Mouse (Mus musculus) left cerebral cortex, postnatal 36 days (tissue): ENCODE measurements around the gene Kif17. TPM values are rescaled to one million over a fixed set of nuclear protein-coding genes. Genes with fewer than 3 reads are reported as not detected.

ENCODE experiments used
- DNase-seq, 2 experiments: peaks; one replicate each; pipeline ENCODE4 v3.0.0; 2021 to 2022; ENCODE audit warnings: low spot score in 2 of 2, mixed read lengths in 1 of 2
- intact Hi-C: fragments of 180-260 bp; cut with DNase I; formaldehyde crosslinking; loops from one replicate; pipeline ENCODE4 v1.15.1; 2025
- total RNA-seq, 2 experiments: library from RNA; stranded (reverse); gene quantifications; 2 replicates each; pipeline ENCODE4 v1.2.3; 2021

The Kif17 gene
- total RNA-seq, 2 experiments from 2014 or later, result 24.5 to 29.4 TPM

DNA sequence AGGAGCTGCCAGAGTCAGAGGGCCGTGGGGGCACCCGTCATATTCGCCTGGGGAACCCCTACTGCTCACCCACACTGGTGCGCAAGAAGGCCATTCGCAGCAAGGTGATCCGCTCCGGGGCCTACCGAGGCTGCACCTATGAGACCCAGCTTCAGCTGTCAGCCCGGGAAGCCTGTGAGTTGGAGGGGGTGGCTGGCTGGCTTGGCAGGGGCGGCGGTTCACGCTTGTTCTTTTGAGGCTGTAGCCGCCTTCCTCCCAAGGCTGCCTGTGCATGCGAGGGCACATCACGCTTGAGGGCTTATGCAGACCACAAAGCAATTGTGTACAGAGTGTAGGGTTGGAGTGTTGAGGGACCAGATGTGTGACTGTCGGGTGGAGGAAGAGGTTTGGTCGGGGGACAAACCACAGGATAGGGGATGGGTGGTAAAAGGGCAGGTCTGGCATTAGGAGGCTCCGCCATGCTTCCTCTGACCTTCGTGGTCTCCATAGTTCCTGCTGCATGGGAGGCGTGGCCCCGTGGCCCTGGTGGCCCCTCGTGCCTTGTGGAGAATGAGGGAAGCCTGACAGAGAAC lies 7.0 kb downstream of the Kif17 start:
- intact Hi-C loops, result no loop called here
- DNase-seq, result no peak

DNA sequence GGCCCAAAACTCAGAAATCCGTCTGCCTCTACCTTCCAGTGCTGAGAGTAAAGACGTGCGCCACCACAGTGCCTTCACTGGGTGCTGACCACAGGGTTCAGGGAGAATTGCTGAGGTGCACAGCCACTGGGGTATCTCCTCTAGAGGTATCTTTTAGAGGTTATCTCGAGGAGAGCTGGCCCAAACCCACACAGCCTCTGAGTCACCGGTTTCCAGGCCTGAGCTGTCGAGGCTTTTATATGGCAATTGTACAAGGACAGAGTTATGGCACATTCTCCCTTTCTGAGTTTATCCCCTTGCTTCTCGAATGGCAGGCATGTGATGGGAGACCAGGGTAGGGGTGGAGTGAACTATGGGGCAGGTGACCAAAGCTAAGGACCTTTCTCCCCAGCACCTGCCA lies 8.4 kb downstream of the Kif17 start:
- intact Hi-C loops, result no loop called here
- no peak for DNase-seq

DNA sequence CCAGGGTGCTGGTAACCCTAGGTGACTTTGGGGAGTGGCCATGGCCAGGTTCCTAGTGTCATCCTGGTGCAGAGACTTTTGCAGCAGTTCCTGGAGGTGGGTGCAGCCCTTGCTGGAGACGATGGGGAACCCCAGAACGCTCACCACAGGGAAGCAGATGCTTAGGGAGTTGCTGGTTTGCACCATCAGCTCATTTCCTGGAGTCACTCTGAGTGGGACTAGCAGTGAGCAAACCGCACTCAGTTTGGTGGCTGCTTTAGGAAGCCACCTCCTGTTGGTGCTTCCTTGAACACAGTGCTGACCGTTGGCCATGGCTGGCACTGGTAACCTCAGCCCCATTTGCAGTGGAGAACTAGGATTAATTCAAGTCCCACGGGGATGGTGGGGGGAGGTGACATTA lies 9.2 kb downstream of the Kif17 start:
- DNase-seq, result no peak
- intact Hi-C loops, result no loop called here

DNA sequence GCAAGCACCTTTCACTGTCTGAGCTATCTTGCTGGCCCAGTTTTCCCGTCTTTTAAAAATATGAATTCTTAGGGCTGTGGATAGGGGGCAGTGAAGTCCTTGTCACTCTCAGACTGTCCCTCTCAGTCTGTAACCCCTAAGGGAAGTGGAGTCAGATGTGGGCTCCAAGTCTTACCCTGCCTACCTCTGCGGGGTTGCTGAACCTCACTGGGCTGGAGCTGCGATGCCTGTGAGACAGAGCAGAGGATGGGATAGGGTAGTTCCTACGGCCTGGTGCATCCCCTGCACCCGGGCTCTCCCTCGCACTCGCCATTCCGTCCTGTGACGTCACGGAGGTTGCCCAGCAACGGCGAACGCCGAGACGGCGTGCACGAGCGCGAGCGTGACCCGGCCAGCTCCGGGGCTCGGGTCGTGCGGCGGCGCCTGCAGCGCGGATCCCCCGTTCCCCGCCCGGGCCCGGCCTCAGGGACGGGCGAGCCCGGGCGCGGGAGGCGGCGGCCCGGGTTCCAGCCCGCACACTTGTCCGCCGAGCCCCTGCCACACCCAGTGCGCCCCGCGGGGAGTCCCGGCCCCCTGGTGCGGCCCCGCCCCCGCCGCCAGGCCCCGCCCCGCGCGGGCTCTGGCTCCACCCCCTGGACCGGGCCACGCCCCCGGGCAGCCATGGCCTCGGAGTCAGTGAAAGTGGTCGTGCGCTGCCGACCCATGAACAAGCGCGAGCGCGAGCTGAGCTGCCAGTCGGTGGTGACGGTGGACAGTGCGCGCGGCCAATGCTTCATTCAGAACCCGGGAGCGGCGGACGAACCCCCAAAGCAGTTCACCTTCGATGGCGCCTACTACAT lies 11.8 kb downstream of the Kif17 start:
- DNase-seq, result peak; percentile 93 to 95
- intact Hi-C loops, result no loop called here

DNA sequence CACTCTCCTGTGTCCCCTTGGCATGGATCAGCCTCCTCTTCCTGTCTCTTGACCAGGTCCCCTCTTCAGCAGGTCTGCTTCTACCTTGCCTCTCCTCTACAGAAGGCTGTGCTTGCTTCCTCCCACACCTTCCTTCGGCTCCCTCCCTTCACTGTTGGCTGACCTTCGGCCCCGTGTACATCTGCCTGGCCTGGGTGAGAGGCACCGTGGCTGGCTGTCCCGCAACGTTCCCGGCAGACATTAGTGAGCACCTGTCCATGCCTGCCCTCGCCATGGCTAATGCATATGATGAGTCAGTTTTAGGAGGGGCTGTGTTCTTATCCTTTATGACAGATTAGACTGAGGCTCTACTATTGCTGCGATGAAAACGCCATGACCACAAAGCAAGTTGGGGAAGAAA lies 17.6 kb downstream of the Kif17 start:
- DNase-seq, result no peak
- intact Hi-C loops, result no loop called here

DNA sequence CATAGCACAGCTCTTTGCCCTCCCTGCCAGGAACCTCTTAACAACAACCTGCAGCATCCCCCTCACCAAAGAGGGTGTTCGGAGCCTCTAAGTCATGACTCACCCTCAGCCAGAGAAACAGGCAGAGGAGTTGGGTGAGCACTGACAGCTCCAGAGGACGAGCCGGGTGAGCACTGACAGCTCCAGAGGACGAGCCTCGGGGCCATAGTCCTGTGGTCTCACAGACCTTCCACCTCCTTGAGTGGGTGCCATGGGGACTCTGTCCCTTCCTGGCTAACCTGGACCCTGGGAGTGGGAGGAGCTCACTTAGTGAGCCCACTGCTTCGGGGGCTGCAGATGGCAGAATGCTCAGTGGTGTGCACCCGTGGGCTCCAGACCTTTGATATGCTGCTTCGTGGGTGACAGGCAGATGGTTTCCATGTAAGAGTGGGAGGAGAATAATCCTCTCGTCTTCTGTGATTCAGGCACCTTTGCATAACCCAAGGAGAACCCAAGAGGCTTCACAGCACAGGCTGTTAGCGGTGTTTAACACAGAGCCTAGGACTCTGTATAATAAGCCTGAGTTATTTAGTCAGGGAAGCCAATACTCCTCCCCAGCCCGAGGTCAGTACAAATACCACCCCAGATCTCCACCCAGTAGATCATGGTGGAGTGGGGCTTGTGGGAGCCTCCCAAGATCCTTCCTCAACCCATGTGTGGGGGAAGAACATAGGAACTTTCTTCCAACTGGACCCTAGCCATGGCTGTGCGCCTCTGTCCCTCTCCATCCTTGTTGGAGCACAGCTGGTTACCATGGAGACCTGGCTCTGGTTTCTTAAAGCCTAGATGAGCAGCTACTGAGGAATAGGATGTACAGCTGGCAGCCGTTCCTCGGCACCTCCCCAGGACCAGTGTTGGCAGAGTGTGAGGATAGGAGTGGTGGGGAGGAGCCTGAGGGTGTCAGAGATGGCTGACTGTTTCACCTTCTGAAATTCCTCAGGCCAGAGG lies 22.1 kb downstream of the Kif17 start:
- intact Hi-C loops, result no loop called here
- peak; percentile 61 to 72 for DNase-seq

DNA sequence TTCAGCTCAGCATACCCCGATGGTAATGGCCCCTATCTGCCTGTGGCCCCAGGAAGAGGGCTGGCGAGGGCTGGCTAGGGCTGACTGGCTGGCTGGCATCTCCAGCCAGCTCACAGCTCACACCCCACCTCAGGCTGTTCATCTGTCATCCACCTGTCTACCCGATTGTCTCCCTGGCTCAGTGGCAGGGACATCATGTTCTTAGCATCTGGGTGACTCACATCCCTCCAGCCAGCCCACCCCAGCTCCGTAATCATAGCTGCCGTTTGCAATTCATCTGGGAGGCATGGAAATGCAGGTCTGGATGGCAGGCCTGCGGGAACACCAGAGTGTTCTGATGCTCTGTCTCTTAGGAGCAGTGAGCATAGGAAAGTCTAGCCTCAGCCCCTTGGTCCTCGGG lies 28.1 kb downstream of the Kif17 start:
- intact Hi-C loops, result no loop called here
- DNase-seq, result peak; percentile 34 to 56

DNA sequence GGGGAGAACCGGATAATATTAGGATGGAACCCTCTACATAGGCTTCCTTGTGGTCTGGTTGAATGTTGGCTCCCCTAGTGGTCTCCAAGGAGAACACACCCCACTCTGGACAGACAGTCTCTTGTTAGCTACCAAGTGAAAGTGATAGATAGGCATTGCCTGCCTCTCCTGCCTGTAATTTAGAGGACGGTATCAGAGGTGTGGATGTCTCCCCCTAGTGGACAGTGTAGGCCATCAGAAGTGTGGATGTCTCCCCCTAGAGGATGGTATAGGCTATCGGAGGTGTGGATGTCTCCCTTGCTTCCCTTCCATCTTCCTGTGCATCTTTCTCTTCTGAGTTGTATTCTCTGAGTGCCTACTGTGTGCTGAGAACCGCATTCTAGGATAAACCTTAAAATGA lies 32.6 kb downstream of the Kif17 start:
- intact Hi-C loops, result no loop called here
- peak; percentile 56 to 63 for DNase-seq

DNA sequence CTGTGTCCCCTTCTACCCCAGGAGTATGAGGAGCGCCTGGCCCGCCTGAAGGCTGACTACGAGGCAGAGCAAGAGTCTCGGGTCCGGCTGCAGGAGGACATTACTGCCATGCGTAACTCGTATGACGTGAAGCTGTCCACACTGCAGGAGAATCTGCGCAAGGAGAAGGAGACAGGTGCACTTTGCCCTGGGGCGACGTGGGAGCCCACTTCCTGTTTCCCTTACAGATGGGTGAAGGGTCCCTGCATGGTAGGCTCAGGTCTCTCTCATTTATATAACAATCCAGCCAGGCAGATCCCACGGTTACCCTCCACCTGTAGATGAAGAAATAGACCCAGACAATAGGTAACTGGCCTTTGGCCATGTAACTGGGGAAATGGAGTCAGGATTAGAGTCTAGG lies 36.2 kb downstream of the Kif17 start:
- DNase-seq, result no peak
- intact Hi-C loops, result no loop called here

DNA sequence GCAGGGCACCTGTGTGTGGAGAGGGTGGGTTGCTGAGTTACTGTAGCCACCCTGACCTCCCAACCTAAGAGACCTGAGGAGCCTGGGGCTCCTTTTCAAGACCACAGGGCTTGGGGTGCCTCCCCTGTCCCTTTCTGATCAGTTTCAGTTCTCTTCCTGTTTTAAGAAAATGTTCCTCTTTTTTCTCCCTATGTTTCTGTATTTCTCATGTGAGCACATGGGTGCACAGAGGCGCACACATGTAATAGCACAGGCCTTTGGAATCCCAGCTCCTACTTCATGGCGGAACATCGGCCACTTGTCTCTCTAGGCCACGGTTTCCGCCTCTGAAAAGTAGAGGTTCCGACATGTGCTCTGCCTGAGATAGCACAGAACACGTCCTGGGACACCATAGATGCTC lies 38.5 kb downstream of the Kif17 start:
- intact Hi-C loops, result no loop called here
- no peak for DNase-seq

DNA sequence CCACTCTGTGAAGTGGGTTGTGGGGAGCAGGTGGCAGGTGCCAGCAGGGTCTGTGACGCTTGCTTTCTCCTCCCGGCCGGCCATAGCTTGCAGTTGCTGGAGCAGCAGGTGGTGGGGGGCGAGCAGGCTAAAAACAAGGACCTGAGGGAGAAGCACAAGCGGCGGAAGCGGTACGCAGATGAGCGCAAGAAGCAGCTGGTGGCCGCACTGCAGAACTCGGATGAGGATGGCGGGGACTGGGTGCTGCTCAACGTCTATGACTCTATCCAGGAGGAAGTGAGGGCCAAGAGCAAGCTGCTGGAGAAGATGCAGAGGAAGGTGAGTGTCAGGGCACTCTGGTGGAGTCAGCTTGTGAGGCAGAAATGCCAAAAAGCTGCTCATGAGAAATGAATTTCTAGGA lies 41.8 kb downstream of the Kif17 start:
- intact Hi-C loops, result no loop called here
- no peak for DNase-seq

DNA sequence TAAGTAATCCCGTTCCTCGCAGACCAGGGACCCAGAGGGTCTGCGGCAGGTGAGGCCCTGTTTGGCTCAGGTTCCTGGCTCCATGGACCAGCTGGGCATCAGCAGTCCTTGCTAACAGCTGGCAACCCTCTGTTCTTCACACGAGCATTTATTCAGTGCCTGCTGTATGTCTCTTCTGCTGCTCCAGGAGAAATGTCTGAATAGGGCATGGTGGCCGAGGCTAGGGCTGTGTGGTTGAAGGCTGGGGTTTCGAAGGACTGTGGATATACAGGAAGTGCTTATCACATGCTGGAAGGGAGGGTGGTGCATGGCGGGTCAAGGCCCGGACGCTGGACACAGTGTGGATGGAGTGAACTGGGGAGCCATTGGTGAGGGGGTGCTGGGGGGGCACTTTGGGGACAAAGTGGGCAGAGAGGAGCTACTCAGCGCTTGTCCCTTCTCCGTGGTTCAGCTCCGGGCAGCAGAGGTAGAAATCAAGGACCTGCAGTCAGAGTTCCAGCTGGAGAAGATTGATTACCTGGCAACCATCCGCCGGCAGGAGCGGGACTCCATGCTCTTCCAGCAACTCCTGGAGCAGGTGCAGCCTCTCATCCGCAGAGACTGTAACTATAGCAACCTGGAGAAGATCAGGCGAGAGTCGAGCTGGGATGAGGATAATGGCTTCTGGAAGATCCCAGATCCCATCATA lies 43.2 kb downstream of the Kif17 start:
- intact Hi-C loops, result no loop called here

DNA sequence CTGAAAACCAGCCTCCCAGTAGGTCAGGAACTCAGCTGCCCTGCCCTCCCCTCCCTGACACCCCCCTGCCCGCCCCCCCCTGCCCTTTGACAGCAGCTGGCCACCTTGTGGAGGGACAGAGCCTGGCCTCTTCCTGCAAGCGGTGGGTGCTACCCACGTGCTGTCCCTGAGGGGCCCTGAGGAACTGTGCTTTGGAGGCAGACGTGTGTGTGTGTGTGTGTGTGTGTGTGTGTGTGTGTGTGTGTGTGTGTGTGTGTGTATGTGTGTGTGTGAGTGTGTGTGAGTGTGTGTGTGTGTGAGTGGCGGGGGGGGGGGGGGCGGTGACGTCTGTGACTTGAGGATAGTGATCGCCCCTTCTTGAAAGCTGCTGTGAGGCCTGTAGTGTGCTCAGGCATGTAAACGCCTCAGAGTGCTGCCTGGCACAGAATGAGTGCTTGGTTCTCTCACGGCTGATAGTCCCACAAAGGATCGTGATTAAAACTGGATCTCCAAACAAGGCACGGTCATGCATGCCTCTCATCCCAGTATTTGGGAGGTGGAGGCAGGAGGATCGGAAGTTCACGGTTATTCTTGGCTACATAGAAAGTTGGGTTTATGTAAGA lies 43.8 kb downstream of the Kif17 start:
- intact Hi-C loops, result no loop called here
- no peak for DNase-seq

More for the DNA sequence above, 43.2 kb downstream of the Kif17 start:
- DNase-seq, result no peak

DNA sequence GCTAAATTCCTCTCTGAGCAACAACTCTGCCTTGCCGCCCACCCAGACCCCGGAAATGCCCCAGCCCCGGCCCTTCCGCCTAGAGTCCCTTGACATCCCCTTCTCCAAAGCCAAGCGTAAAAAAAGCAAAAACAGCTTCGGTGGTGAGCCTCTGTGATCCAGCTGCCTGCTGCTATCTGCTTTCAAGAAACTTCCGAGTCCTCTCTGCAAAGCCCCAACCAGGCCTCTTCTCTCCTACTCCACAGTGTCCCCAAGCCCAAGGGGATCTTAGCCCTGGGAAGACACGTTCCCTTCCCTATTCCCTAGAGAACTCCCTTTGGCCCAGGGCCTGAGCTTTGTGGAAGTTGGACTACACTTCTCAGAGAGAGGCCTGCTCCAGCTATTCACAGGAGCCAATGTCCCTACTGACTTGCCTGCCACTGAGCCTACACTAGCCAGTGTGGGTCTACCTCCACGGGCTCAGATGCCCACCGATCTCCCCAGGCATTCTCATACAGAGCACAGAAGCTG lies 51.1 kb downstream of the Kif17 start:
- no peak for DNase-seq
- intact Hi-C loops, result no loop called here

DNA sequence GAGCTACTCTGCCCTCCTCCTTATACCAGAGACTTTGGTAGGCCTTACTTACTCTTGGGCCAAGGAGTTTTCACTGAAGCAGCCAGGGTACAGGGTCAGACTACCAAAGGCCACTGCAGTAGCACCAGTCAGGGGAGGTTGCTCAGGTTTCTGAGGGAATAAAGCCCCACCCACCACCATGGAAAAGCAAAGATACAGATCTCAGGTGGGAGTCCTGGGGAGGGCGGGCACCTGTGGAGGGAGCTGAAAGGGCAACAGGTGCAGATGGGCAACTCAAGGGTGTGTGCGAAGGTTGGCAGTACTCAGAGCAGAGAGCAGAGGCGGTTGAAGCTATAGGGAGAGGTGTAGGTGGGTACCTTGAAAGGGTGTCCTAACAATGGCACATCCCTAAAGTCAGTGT lies 52.8 kb downstream of the Kif17 start:
- intact Hi-C loops, result no loop called here
- DNase-seq, result no peak

DNA sequence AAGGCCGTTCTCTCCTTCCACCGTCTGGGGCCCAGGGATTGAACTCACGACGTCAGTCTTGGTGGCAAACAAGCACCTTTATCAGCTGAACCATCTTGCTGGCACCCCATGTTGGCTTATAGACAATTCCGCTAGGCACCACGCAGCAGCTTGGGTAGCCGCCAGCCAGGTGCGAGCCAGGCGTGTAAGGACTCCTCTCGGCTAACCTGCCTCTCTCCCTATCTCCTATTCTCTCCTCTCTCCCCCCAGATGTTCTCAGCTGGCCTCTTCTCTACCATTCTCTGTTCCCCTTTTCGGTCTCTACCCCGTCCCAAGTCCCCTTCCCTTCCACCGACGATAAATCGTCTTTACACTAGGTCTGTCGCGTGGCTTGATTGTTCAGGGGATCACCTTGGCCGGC lies 53.5 kb downstream of the Kif17 start:
- no peak for DNase-seq
- intact Hi-C loops, result no loop called here

DNA sequence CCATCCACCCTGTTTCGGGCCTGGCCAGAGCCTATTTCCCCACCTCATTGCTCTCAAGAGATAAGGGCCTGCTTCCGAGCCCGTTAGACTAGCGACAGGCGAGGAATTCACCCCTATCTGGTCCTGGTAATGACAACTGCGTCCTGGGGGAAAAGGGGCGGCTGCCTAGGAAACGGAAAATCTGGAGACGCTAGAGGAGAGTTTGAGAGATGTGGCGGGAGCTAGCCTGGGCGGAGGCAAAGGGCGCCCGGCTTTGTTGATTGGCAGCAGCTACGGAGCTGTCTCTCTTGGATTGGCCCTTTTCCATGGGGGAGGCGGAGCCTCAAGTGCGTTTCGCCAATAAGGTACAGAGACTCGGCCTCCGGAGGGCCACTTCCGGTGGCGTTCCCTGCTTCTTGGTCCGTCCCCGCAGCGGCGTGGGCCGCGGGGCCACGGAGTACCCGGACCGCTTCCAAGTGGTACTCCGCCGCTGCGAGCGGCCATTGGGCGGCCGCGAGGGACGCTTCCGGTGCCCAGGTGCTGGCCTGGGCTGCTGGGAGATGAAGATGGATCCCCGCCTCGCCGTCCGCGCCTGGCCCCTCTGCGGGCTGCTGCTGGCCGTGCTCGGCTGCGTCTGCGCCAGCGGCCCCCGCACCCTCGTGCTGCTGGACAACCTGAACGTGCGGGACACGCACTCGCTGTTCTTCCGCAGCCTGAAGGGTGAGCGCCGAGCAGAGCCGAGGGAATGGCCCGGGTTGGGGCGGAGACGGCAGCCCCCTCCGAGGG lies 54.3 kb downstream of the Kif17 start, which contains the start of gene Ddost:
Gene Ddost, plus strand, starts transcription at position 391 of the 765 bp plus-strand sequence.
- peak; percentile 97 to 98 for DNase-seq
- intact Hi-C loops, result no loop called here

DNA sequence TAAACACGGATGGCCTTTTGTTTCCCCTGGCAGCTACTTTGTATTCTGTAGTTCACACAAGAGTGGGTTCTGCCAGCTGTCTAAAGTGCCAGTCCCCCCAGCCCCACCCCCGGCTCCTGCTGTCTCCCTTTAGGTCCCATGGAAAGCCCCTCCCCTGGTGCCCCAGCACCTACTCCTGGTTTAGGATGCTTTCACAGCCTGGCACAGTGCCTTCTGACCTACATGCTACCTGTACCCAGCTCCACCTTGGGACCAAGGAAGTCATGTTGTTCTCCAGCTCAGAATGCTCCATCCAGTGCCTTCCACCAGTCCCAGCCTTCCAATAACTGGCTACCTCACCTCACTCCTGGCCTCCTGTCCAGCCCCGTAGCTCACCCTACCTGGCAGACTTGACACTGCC lies 56.8 kb downstream of the Kif17 start:
- no peak for DNase-seq
- intact Hi-C loops, result no loop called here
